Mouse (Mus musculus): Measurements from ENCODE around the gene Cops3. TPM values are rescaled to one million over a fixed set of nuclear protein-coding genes. Genes with fewer than 3 reads are reported as not detected.

The Cops3 gene
- total RNA-seq, 2 experiments from 2014 or later: 81.4 to 86.3 TPM

DNA sequence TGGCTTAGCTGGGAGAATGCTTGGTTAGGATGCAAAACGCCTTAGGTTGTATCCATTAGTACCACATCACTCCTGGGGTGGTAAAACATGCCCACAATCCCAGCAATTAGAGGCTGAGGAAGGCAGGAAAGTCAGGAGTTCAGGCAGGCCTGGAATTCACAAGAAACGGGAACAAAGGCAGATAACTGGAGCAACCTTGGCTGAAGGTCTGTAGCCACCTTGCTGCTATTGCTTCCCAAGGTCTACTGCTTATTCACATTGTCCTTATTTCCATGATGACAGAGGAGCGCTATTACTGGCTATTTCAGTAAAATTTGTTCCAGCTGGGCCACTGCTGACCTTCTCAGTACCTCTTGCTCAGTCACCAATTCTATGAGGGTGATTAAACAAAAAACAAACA lies 26.4 kb downstream of the Cops3 start:
- no peak for DNase-seq (ENCODE audit: low spot score in 2 of 2)

DNA sequence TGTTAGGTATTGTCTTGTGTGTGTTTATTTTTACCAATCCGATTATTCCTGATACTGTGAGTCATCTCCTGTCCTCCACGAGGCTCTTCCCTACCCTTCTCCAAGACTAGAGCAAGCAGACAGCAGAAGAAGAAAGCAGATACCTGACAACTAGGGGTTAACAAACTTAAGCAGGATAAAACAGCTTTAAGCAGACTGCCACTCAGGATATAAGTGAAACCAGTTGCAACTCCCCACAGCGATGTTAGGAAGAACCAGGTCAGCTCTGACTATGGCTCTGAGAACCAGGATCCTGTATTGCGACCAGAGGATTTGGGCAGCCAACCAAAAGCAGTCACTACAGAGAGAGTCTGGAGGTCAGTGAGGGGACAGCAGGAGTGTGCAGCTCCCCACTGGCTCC lies 28.4 kb downstream of the Cops3 start:
- DNase-seq (ENCODE audit: low spot score in 2 of 2): no peak

DNA sequence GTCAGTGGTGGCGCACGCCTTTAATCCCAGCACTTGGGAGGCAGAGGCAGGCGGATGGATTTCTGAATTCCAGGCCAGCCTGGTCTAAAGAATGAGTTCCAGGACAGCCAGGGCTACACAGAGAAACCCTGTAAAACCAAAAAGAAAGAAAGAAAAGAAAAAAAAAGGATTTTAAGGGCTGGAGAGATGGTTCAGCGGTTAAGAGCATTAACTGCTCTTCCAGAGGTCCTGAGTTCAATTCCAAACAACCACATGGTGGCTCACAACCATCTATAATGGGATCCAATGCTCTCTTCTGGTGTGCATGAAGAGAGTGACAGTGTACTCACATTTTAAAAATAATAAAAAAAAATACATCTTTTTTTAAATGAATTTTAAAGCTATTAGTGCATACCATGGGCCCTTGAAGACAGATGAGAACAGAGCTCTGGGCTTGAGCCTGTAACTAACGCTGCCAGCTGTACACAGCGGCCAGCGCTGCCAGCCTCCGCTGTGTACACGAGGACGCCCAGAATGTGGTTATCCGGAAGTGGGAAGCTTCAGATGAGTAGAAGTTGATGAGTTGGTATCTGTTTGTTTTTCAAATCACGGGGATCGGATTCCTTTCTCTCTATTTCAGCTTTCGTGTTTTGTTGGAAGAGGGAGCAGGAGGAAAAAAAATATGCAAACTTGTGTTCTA lies 29.0 kb downstream of the Cops3 start:
- no peak for DNase-seq (ENCODE audit: low spot score in 2 of 2)

DNA sequence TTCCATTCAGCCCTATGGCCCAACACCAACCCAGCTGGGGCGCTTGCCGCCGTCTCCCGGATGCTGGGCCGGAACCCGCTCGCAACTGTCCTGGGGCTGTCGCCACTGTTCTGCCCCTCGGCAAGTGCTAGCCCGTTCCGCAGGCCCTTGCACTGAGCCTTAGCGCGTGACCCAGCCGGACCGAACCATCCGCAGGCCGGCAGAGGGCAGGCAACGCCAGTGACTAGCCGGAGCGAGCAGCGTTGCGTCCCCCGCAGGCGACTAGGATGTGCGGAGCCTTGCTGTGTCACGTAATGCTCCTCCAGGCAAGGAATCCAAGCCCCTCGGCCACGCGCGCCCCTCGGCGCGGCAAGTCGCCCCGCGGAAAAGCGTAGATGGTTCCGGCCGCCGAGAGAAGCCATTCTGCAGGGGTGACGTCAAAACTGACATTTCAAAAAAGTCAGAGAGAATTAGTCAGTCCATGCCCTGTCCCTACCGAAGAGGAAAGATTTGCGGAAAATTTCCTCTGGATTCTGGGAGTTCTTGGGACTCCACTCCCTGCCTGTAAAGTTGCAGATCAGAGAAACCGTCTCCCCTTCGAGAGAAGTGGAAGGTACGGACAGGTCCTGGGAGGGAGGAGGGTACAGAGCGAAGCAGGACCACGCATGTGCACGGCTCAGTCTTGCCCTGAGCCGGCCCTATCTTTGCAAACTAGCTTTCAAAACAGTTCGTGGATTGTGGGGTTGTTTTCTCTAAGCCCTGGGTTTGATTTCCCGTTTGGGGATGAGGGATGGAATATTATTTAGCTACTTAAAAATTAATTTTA lies 29.8 kb downstream of the Cops3 start, which contains the start of gene Flcn:
TSS of gene Flcn (minus strand) at position 347 of the 805 bp plus-strand sequence.
- peak; percentile 84 to 89 for DNase-seq (ENCODE audit: low spot score in 2 of 2)

DNA sequence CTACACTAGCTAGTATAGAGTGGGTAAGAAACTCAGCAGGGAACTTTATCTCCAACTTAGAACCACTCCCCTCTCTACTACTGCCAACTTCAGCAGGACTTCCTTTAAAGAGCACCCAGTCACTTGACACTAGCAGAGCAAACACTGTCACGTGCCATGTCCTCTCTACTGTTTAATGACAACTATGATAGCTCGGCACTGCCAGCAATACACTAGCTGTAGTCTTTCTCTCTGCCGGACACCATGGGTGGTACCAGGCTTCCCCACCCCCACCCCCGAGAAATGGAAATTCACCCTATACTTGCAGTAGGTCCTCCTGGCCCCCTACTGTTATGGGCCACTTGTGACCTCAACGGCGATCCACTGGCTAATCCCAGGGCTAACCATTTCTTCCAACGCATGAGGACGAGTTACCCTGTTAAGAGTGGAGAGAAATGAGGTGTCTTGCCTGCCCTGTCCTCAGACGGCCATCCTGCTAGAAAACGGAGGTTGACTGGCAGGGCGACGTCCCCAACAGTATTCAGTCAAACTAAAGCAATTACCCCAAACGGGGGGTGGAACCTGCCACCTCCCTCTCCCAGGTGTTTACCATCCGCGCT lies 30.5 kb downstream of the Cops3 start:
- DNase-seq (ENCODE audit: low spot score in 2 of 2): no peak

DNA sequence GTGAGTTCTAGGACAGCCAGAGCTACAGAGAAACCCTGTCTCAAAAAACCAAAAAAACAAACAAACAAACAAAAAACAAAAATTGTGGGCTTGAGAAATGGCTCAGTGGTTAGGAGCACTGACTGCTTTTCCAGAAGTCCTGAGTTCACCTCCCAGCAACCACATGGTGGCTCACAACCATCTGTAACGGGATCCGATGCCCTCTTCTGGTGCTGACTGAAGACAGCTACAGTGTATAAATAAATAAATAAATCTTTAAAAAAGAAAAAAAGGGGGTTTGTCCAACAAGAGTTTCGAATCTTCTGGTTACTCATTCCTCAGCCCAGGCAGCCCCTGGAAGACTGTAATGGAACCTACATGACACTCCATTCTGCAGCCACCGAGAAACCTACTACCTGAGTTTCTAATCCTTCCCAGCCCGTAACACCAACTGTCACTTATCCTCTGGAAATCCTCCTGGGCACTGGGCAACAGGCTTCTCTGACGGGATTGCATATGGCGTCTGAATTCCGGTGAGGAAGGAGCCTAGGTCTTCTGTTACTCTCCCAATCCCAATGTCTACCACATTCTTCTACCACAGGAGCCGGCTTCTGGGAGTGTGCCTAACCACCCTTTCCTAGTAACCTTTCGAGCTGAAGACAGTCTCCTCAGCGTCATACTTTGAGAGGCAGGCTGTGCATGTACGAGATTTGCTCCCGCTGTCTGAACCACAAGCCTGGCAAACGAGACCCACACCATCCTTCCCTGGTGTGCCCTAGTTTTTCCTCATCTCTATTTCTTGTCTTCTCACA lies 31.3 kb downstream of the Cops3 start:
- no peak for DNase-seq (ENCODE audit: low spot score in 2 of 2)

DNA sequence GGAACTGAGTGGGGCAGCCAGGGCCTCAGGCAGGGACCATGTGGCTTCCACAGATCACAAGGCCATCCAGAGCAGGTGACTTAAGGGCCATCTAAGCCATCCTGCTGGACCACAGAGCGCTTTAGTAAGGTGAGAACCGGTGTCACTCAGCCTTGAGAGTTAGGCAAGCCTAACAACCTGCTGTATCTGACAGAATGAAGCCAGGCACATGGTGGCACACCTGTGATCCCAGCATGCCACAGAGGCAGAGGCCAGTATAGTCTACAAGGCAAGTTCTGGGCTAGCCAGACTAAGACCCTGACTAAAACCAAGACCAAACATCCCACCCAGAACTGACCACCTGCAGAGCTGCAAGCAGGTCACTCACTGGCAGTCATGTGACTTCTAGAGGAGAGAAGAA lies 34.0 kb downstream of the Cops3 start:
- no peak for DNase-seq (ENCODE audit: low spot score in 2 of 2)

DNA sequence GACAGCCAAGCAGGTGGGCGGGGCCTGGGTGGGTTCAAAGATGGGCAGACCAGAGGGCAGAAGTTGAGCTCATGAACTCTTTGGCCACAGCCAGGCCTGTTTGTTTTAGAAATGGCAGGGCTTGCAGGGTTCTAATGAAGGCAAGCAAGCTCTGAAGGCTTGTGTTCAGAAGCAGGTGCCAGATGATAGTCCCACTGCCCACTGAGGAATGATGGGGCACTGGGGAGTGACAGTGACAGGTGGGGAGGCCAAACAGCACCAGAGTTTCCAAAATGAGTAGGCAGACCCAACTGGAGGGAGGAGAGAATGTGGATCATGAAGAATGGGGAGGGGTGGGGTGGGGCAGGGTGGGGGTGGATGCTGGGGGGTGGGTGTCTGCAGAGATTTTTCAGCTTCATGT lies 34.4 kb downstream of the Cops3 start:
- DNase-seq (ENCODE audit: low spot score in 2 of 2): no peak

DNA sequence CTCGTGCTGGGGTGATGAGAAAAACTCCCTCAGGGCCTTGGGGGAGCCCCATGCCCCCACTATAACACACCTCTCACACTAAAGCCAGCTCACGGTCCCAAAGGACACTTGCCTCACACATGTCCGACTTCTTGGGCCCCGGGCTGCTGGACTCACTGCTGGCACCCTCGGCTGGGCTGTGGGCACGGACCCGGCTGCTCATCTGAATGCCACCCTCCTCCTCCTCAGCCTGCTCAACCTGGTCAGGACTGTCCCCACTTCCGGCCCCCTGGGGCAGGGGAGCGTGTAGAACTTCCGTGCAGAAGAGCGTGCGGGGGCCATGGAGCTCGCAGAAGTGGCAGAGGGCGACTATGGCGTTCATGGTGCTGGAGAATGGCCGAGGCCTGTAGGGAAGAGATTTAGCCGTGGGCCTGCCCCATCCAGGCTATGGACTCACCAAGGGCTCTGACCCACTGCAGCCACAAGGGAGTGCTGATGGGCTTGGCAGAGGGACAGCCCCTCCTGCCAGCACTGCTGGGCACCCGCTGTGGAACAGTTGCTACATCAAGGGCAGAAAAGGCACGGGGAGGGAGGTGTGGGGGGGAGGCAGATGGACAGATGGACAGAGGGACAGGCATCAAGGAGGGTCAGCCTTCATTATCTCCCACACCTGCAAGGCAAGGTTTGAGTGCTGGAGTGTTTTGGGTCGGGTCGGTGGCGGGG lies 35.1 kb downstream of the Cops3 start:
- no peak for DNase-seq (ENCODE audit: low spot score in 2 of 2)

DNA sequence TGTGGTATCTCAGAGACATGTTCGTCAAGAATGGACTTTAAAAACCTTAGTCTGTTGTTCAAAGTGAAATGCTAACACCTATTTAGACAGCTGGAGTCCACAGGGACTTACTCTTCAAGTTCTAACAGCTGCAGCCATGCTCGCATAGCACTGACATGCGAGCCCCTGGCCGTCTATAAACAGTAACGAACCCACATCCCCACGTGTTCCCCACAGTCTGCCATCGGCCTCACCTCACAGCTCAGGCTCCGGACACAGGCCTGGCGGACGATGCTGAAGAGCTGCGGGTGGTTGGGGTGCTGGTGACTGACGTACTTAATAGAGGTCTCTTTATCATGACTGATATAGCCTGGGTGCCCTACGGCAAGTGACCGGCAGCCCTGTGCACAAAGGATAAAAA lies 36.1 kb downstream of the Cops3 start:
- no peak for DNase-seq (ENCODE audit: low spot score in 2 of 2)

DNA sequence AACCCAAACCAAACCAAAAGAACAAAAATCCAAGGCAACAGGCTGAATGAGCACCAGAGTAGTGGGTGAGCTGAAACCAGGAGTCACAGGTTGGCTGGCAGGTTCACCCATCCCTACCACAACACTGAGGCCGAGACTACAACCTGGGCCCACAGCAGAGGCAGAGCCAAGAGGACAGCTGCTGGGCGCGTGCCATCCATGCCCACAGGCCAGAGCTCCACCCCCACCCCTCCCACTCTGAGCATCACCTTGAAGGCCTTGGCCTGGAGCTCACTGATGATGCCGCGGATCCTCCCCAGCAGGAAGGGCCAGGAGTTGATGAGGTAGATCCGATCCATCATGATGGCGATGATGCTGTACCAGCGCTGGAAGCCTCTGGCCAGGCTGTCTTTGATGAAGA lies 37.8 kb downstream of the Cops3 start:
- DNase-seq (ENCODE audit: low spot score in 2 of 2): no peak

DNA sequence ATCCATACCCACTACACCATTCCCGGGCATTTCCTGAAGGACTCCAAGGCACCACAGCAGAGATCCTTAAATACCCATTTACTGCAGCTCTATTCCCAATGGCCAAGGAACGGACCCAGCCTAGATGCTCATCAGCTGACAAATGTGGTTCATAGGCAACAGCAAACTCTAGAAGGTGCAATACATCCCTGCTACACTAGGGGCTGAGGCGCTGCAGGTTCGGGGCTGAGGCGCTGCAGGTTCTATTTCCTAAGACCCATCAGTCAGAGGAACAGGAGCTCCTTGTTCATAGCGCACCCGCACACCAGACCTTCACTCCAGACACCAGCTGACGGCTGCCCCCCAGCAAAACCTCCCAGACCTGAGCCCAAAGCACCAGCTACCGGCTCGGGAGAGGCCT lies 39.2 kb downstream of the Cops3 start:
- DNase-seq (ENCODE audit: low spot score in 2 of 2): no peak

DNA sequence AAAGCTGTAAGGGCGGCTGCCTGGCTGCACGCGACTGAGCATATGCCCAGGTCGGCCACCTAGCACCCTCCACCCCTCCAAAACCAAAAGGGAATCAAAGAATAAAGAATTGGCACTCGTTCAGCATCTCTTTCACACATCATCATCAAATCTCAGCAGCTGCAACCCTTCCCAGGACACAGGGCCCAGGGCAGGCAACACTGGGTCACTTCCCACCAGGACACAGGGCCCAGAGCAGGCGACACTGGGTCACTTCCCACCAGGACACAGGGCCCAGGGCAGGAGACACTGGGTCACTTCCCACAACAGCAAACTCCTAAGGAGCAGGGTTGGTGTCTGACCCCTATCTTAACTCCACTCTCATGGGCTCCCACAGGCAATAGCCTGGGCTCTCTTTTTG lies 46.2 kb downstream of the Cops3 start:
- DNase-seq (ENCODE audit: low spot score in 2 of 2): no peak

DNA sequence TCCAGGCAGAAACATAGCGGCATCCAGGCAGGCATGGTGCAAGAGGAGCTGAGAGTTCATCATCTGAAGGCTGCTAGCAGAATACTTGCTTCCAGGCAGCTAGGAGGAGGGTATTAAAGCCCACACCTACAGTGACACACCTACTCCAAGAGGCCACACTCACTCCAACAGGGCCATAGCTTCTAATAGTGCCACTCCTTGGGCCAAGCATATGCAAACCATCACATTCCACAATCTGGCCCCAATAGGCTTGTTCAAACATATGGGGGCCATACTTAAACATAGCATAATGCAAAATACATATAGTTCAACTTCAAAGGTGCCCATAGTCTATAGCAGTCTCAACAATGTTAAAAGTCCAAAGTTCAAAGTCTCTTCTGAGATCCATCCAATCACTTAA lies 50.3 kb downstream of the Cops3 start:
- no peak for DNase-seq (ENCODE audit: low spot score in 2 of 2)

DNA sequence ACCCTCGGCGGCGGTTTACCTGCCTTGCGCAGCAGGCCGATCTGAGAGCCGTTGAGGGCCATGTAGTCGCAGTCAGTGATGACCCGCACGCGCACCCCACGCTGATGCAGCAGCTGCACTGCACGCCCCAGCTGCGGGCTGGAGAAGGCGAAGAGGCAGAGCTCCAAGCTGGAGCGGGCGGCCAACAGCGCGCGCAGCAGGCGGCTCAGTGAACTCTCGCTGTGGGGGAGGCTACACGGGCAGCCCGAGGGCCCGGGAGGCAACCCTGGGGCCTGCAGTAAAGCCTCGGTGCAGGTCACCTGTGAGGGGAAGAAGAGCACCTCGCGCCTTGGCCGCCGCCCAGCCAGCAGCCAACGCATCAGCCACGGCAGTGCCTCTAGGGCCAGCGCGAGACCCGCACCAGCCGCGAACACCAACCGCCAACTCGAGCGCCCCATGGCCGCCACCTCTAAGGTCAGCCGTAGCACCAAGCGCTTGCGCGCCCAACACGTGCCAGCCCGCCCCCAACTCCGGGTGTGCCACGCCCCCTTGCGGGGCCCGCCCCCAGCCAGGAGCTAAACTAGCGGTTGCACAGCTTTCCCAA lies 52.3 kb downstream of the Cops3 start, which contains the start of gene Pld6:
TSS of gene Pld6 (minus strand) at position 447 of the 583 bp plus-strand sequence.
- DNase-seq (ENCODE audit: low spot score in 2 of 2): peak; percentile 42 to 48

DNA sequence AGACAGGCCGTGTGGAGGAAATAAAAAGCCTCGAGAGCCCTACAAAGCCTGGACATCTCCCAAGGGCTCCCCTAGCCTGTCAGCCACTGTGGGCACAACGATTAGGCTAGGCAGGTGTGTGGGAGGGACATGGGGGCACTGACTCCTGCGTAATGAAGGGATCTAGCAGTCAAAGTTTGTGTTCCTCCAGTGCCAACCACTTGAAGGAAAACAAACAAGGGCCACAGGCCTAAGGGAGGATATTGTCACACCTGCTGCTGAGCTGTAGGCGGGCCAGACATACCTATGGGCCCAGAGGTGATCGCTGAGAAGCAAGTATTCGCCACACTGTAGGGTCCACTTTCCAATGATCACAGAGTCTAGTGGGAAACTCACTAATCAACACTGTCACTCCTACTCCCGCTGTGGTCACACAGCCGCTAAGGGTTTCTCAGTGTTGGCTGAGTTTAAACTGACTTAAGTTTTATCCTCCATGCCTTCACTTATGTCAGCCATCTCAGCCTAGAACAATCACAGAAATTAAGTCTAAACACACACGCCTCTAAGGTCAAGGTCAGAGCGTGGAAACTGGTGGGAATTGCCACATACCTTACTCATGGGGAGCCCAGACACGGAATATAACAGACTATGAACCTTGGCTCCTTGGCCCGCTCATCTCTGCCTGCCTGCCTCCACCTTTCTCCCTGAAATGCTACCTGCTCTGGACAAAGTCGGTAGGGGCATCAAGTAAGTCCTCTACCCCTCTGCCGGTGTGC lies 53.0 kb downstream of the Cops3 start:
- DNase-seq (ENCODE audit: low spot score in 2 of 2): no peak

DNA sequence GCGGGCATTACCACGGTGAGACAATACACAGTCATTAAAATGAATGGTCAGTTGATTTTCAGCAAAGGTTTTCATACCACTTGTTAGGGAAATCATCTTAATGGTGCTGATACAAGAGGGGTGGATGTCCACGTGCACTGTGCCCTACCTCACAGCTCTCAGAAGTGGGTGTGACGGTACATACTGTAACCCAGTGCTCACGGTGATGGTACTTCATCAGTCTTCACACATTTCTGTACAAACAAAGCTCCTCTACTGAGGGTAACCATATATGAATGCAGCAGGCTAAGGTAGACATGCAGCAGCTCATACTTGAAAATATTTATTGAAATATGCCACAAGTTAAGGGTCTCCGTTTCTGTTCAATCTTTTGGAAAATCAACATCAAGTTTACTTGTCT lies 56.0 kb downstream of the Cops3 start:
- no peak for DNase-seq (ENCODE audit: low spot score in 2 of 2)

DNA sequence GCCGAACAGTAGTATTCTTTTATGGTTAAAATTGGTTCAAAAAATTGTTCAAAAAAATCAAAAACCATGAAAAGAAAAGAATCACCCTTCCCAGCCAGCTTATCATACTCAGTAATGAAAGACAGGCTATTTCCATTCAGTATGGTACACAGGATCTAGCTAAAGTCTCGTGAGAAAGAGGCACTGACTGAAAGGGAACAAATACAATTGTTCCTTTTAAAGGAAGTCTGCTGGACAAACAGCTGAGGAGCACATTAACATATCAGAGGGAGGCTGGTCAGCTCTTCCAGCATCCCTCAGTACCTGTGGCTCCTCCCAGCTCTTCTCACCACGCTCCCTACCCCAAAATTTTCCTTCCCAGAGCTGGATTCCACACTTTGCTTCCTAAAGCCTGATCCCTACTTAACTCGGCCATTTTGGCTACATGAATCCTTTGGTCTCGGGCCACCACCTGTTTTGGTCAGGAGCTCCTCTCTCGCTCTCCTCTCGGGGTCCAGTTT lies 57.5 kb downstream of the Cops3 start:
- no peak for DNase-seq (ENCODE audit: low spot score in 2 of 2)

DNA sequence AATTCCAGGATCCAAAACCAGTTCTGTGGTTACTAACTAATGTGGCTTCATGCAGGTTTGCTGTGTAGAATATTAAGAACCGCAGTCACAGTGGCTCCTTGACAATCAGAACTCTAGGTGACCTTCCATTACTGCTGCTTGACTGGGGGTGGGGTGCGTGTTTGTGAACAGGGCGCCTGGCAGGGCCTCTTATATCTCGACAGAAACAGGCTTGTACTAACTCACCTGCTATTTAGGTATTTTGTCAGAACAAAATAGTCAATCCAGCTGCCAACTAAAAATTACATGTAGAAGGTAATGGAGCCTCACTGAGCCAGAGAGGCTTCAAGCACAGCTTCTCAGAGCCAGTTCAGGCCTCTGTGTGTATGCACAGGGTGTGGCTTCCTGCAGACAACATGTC lies 59.4 kb downstream of the Cops3 start:
- DNase-seq (ENCODE audit: low spot score in 2 of 2): no peak

All from adrenal gland, adult 18-20 months (tissue).